Mouse (Mus musculus): ENCODE data around the gene Mrpl4. TPM values are rescaled to one million over a fixed set of nuclear protein-coding genes. Genes with fewer than 3 reads are reported as not detected.

Mrpl4 gene
- total RNA-seq, 1 experiment, result 80.8 TPM

- TF ChIP-seq ZC3H11A (IDR thresholded peaks at IDR 0.05; ENCODE audit: borderline replicate concordance, low read depth, low read length) (no peak), HCFC1 (IDR thresholded peaks at IDR 0.05; ENCODE audit: borderline replicate concordance, insufficient read depth, low read length) (no peak), MAFK (IDR thresholded peaks at IDR 0.05; ENCODE audit: insufficient read depth, low read depth, low read length) (no peak), CHD2 (IDR thresholded peaks at IDR 0.05; ENCODE audit: low read depth, low read length) (no peak), ZNF384 (IDR thresholded peaks at IDR 0.05; ENCODE audit: low read depth, low read length) (no peak)
- in situ Hi-C loops (cut with MboI; ENCODE audit: low sequenced_read_pairs in 2 of 2, unreplicated experiment in 2 of 2), result no loop called here
- no peak for DNase-seq (ENCODE audit: low read depth, low spot score)
- Histone ChIP-seq H3K4me1 (ENCODE audit: control insufficient read depth in 2 of 2, insufficient read depth in 2 of 2, low read length in 2 of 2, poor library complexity in 1 of 2) (peaks cover 21 to 28% of the 10 kb centered on the region in 2 experiments), H3K4me3 (ENCODE audit: insufficient read depth in 1 of 2, low read depth in 1 of 2, low read length in 2 of 2, poor library complexity in 1 of 2, severe bottlenecking in 1 of 2) (no peak overlapping the region), H3K36me3 (ENCODE audit: control insufficient read depth, insufficient read depth, low read length, poor library complexity, severe bottlenecking) (no peaks in the 10 kb centered on the region), H3K9me3 (ENCODE audit: control insufficient read depth, insufficient read depth, low read depth, low read length) (no peaks in the 10 kb centered on the region), H3K9ac (ENCODE audit: insufficient read depth, low read depth, low read length, poor library complexity, severe bottlenecking) (peak overlapping the region; percentile 63), H3K27ac (ENCODE audit: insufficient read depth, low read depth, low read length, poor library complexity, severe bottlenecking) (peak overlapping the region; percentile 95)
Observed at GRCm38 (mm10) chr9:20979769-20980168, 22.8 kb upstream of the Mrpl4 start.

DNA sequence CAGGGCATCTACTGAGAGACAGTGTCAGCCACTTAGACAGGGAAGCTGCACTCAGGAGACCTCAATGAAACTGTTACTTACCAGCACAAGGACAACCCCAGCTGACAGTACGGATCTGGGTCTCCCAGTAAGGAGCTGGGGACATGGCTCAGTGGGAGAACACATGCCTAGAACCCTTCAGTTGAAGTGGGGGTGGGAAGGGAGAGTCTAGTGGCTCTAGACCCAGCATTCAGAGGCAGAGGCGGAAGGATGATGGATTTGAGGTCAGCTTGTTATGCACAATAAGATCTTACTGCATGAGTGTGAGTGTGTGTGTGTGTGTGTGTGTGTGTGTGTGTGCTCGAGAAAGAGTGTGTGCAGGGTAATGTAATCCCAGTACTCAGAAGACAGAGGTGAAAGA is 20.4 kb upstream of the Mrpl4 start:
- Histone ChIP-seq H3K27ac (ENCODE audit: insufficient read depth, low read depth, low read length, poor library complexity, severe bottlenecking) (peak overlapping the region; percentile 23; the same call in 1 of the 2 replicates), H3K9ac (ENCODE audit: insufficient read depth, low read depth, low read length, poor library complexity, severe bottlenecking) (no peak overlapping the region), H3K4me3 (ENCODE audit: insufficient read depth in 1 of 2, low read depth in 1 of 2, low read length in 2 of 2, poor library complexity in 1 of 2, severe bottlenecking in 1 of 2) (no peak overlapping the region), H3K4me1 (ENCODE audit: control insufficient read depth in 2 of 2, insufficient read depth in 2 of 2, low read length in 2 of 2, poor library complexity in 1 of 2) (peaks cover 17 to 34% of the 10 kb centered on the region in 2 experiments), H3K36me3 (ENCODE audit: control insufficient read depth, insufficient read depth, low read length, poor library complexity, severe bottlenecking) (no peaks in the 10 kb centered on the region), H3K9me3 (ENCODE audit: control insufficient read depth, insufficient read depth, low read depth, low read length) (no peaks in the 10 kb centered on the region)
- TF ChIP-seq CHD2 (IDR thresholded peaks at IDR 0.05; ENCODE audit: low read depth, low read length) (no peak), ZNF384 (IDR thresholded peaks at IDR 0.05; ENCODE audit: low read depth, low read length) (no peak), MAFK (IDR thresholded peaks at IDR 0.05; ENCODE audit: insufficient read depth, low read depth, low read length) (no peak), HCFC1 (IDR thresholded peaks at IDR 0.05; ENCODE audit: borderline replicate concordance, insufficient read depth, low read length) (no peak), ZC3H11A (IDR thresholded peaks at IDR 0.05; ENCODE audit: borderline replicate concordance, low read depth, low read length) (no peak)
- no peak for DNase-seq (ENCODE audit: low read depth, low spot score)
- in situ Hi-C loops (cut with MboI; ENCODE audit: low sequenced_read_pairs in 2 of 2, unreplicated experiment in 2 of 2), result no loop called here

- Histone ChIP-seq H3K9ac (ENCODE audit: insufficient read depth, low read depth, low read length, poor library complexity, severe bottlenecking) (peak overlapping the region; percentile 73), H3K27ac (ENCODE audit: insufficient read depth, low read depth, low read length, poor library complexity, severe bottlenecking) (peak overlapping the region; percentile 88; the same call in 1 of the 2 replicates), H3K4me1 (ENCODE audit: control insufficient read depth in 2 of 2, insufficient read depth in 2 of 2, low read length in 2 of 2, poor library complexity in 1 of 2) (peaks cover 16 to 32% of the 10 kb centered on the region in 2 experiments), H3K36me3 (ENCODE audit: control insufficient read depth, insufficient read depth, low read length, poor library complexity, severe bottlenecking) (no peaks in the 10 kb centered on the region), H3K4me3 (ENCODE audit: insufficient read depth in 1 of 2, low read depth in 1 of 2, low read length in 2 of 2, poor library complexity in 1 of 2, severe bottlenecking in 1 of 2) (peak overlapping the region; percentile 35 to 58; a peak in 3 of 4 replicates), H3K9me3 (ENCODE audit: control insufficient read depth, insufficient read depth, low read depth, low read length) (no peaks in the 10 kb centered on the region)
- TF ChIP-seq MAFK (IDR thresholded peaks at IDR 0.05; ENCODE audit: insufficient read depth, low read depth, low read length) (peak; percentile 82), CHD2 (IDR thresholded peaks at IDR 0.05; ENCODE audit: low read depth, low read length) (peak; percentile 16; the same call in 1 of the 2 replicates), HCFC1 (IDR thresholded peaks at IDR 0.05; ENCODE audit: borderline replicate concordance, insufficient read depth, low read length) (no peak), ZNF384 (IDR thresholded peaks at IDR 0.05; ENCODE audit: low read depth, low read length) (no peak), ZC3H11A (IDR thresholded peaks at IDR 0.05; ENCODE audit: borderline replicate concordance, low read depth, low read length) (no peak)
- in situ Hi-C loops (cut with MboI; ENCODE audit: low sequenced_read_pairs in 2 of 2, unreplicated experiment in 2 of 2), result no loop called here
- DNase-seq (ENCODE audit: low read depth, low spot score), result no peak
Observed at GRCm38 (mm10) chr9:20983169-20983568, 19.4 kb upstream of the Mrpl4 start.

DNA sequence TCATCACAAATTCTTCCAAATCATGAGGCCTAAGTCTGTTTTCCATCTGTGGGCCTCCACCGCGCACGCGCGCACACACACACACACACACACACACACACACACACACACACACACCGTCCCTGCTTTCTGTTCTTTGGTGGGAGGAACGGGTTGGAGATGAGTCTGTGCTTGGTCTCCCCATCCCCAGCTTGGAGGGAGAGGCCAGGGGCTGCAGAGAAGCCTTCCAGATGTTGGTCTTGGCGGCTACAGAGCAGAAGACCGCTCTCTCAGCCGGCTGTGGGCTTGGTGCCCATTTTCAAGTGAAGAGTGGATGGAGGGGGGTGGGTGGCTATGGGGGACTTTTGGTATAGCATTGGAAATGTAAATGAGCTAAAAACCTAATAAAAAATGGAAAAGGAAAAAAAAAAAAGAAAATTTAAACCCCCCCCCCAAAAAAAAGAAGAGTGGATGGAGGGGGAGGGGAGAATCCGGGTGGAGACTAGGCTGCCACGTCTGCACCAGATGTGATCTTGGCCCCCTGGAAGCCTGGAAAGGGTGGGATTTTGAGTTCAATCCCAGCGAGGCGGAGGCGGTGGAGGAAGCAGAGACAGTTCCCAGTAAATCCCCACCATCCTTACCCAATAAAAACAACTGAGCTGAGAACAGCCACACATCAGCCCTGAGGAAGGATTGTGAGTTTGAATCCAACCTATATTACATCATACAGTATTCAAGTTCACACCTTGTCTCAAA is 15.4 kb upstream of the Mrpl4 start:
- Histone ChIP-seq H3K27ac (ENCODE audit: insufficient read depth, low read depth, low read length, poor library complexity, severe bottlenecking) (peak overlapping the region; percentile 36; the same call in 1 of the 2 replicates), H3K9me3 (ENCODE audit: control insufficient read depth, insufficient read depth, low read depth, low read length) (no peaks in the 10 kb centered on the region), H3K4me1 (ENCODE audit: control insufficient read depth in 2 of 2, insufficient read depth in 2 of 2, low read length in 2 of 2, poor library complexity in 1 of 2) (peaks cover 12 to 38% of the 10 kb centered on the region in 2 experiments), H3K9ac (ENCODE audit: insufficient read depth, low read depth, low read length, poor library complexity, severe bottlenecking) (no peak overlapping the region; the same call in 1 of the 2 replicates), H3K36me3 (ENCODE audit: control insufficient read depth, insufficient read depth, low read length, poor library complexity, severe bottlenecking) (no peaks in the 10 kb centered on the region), H3K4me3 (ENCODE audit: insufficient read depth in 1 of 2, low read depth in 1 of 2, low read length in 2 of 2, poor library complexity in 1 of 2, severe bottlenecking in 1 of 2) (no peak overlapping the region; a peak in 1 of 4 replicates)
- in situ Hi-C loops (cut with MboI; ENCODE audit: low sequenced_read_pairs in 2 of 2, unreplicated experiment in 2 of 2), result no loop called here
- DNase-seq (ENCODE audit: low read depth, low spot score), result no peak
- TF ChIP-seq ZC3H11A (IDR thresholded peaks at IDR 0.05; ENCODE audit: borderline replicate concordance, low read depth, low read length) (no peak), ZNF384 (IDR thresholded peaks at IDR 0.05; ENCODE audit: low read depth, low read length) (no peak), HCFC1 (IDR thresholded peaks at IDR 0.05; ENCODE audit: borderline replicate concordance, insufficient read depth, low read length) (no peak), MAFK (IDR thresholded peaks at IDR 0.05; ENCODE audit: insufficient read depth, low read depth, low read length) (no peak), CHD2 (IDR thresholded peaks at IDR 0.05; ENCODE audit: low read depth, low read length) (no peak)

Data from ES-E14 (cell line).